Mouse (Mus musculus) heart, adult 2 months (tissue): Measurements from ENCODE around the gene Mnat1. TPM values are rescaled to one million over a fixed set of nuclear protein-coding genes. Genes with fewer than 3 reads are reported as not detected.

ENCODE experiments used
- DNase-seq, 2 experiments: peaks; one replicate each; pipeline ENCODE4 v3.0.0; 2021
- H3K27ac ChIP-seq: fragments of 200-600 bp; 2 replicates; pipeline ENCODE4 v1.8.1; 2022
- H3K27me3 ChIP-seq: fragments of 200-500 bp; 2 replicates; pipeline ENCODE4 v1.6.1; 2012; ENCODE audit warnings: mild to moderate bottlenecking, low read length, inconsistent platforms, mixed read lengths; ENCODE audit not compliant: control insufficient read depth, insufficient read depth
- H3K36me3 ChIP-seq: fragments of 200-500 bp; 2 replicates; pipeline ENCODE4 v1.6.1; 2012; ENCODE audit warnings: low read length, inconsistent platforms; ENCODE audit not compliant: control insufficient read depth, insufficient read depth
- H3K4me1 ChIP-seq: fragments of 200-500 bp; 2 replicates; pipeline ENCODE4 v1.6.1; 2011; ENCODE audit warnings: low read length; ENCODE audit not compliant: control insufficient read depth, insufficient read depth
- H3K4me3 ChIP-seq: fragments of 200-600 bp; 2 replicates; pipeline ENCODE4 v1.8.1; 2022
- H3K79me2 ChIP-seq: fragments of 200-500 bp; replicated peaks from 2 replicates; pipeline ENCODE4 v1.6.1; 2012; ENCODE audit warnings: mild to moderate bottlenecking, inconsistent platforms, low read length, moderate library complexity, mixed read lengths; ENCODE audit not compliant: control insufficient read depth, insufficient read depth
- H3K9ac ChIP-seq: fragments of 200-500 bp; 2 replicates; pipeline ENCODE4 v1.6.1; 2012; ENCODE audit warnings: low read depth, mild to moderate bottlenecking, control low read depth, inconsistent platforms, low read length, mixed read lengths
- CTCF ChIP-seq: fragments of 200-600 bp; IDR thresholded peaks from 2 replicates; pipeline ENCODE4 v1.8.1; 2022; ENCODE audit warnings: antibody characterized with exemption, mild to moderate bottlenecking, moderate library complexity
- EP300 ChIP-seq: fragments of 200-500 bp; IDR thresholded peaks from 2 replicates; pipeline ENCODE4 v1.6.1; 2011; ENCODE audit warnings: low read depth, low read length, control low read depth; ENCODE audit not compliant: insufficient read depth
- POLR2A ChIP-seq: fragments of 200-500 bp; IDR thresholded peaks from 2 replicates; pipeline ENCODE4 v1.6.1; 2011; ENCODE audit warnings: mild to moderate bottlenecking, low read depth, low read length, control low read depth; ENCODE audit not compliant: insufficient read depth
- WGBS: fragments of 180-500 bp; shearing (Covaris S2); methylation state at CpG from one replicate; pipeline ENCODE4 v1.1.7; 2018; 5-methylcytosine and 5-hydroxymethylcytosine counted together
- intact Hi-C: fragments of 180-260 bp; cut with DNase I; formaldehyde crosslinking; loops from one replicate; pipeline ENCODE4 v1.15.1; 2025
- polyA plus RNA-seq: library from polyadenylated mRNA; depleted of rRNA; stranded (reverse); fragments of >200 nt; gene quantifications from 2 replicates; pipeline ENCODE4 v1.2.3, GENCODE M21; 2012
- total RNA-seq, 2 experiments: library from RNA; stranded (reverse); gene quantifications; 2 replicates each; pipeline ENCODE4 v1.2.3; 2021

Mnat1 gene
- total and polyA plus RNA-seq, 3 experiments, result 5.6 to 16.8 (median 16.3) TPM

DNA sequence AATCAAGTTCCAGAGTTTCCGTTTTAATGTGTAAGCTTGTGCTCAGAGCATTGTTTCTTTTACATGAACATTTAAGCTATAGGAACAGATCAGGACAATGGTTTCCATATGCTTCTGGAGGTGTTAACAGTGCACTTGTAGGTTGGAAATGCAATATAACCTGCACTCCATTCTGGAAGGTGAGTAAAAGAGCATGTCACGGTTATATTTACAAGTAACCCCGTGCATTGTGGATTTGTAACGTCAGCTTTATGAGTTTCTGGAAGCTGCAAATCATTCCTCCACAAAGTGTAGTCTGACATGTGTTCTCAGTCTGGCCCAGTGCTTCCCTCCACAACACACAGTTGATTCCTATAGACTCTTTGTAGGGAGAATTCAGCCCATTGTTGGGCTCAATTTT is 30.6 kb downstream of the Mnat1 start:
- Histone ChIP-seq H3K27me3 (no peaks in the 10 kb centered on the region), H3K79me2 (peaks cover 2% of the 10 kb centered on the region; the same call in 1 of the 2 replicates), H3K4me3 (no peak overlapping the region), H3K36me3 (no peaks in the 10 kb centered on the region), H3K4me1 (no peaks in the 10 kb centered on the region), H3K27ac (no peak overlapping the region), H3K9ac (no peak overlapping the region)
- DNase-seq, result no peak
- intact Hi-C loops, result no loop called here
- TF ChIP-seq CTCF, result no peak
- TF ChIP-seq EP300, result no peak
- TF ChIP-seq POLR2A, result no peak
- WGBS, result 94% methylated on average over 4 of the region's 4 CpGs

DNA sequence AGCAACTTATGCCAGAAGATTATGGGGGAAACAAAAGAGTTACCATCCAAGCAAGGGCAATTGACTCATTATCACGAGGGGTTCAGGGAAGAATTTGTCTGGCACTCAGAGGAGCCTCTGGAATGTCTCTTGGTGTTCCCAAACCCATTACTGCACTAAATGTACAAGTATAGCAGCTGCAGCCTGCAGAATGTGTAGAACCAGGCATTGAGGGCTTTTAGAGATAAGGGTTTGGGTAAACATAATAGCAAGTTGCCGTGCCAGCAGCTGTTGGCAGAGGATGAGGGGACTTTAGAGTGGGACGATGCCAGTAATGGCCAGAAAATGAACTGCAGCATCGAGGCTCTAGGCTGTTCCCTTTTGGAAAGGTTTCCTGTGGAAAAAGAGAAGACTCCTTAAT is 36.8 kb downstream of the Mnat1 start:
- intact Hi-C loops, result no loop called here
- Histone ChIP-seq H3K27ac (no peak overlapping the region), H3K79me2 (peaks cover 2% of the 10 kb centered on the region; the same call in 1 of the 2 replicates), H3K9ac (no peak overlapping the region), H3K4me3 (no peak overlapping the region), H3K4me1 (peaks cover 2% of the 10 kb centered on the region), H3K36me3 (peaks cover 6% of the 10 kb centered on the region), H3K27me3 (no peaks in the 10 kb centered on the region)
- WGBS, result 8% methylated on average over 4 of the region's 4 CpGs
- peak in 1 of 2 experiments; percentile 30 for DNase-seq
- TF ChIP-seq CTCF (peak; percentile 36), EP300 (no peak), POLR2A (no peak)

DNA sequence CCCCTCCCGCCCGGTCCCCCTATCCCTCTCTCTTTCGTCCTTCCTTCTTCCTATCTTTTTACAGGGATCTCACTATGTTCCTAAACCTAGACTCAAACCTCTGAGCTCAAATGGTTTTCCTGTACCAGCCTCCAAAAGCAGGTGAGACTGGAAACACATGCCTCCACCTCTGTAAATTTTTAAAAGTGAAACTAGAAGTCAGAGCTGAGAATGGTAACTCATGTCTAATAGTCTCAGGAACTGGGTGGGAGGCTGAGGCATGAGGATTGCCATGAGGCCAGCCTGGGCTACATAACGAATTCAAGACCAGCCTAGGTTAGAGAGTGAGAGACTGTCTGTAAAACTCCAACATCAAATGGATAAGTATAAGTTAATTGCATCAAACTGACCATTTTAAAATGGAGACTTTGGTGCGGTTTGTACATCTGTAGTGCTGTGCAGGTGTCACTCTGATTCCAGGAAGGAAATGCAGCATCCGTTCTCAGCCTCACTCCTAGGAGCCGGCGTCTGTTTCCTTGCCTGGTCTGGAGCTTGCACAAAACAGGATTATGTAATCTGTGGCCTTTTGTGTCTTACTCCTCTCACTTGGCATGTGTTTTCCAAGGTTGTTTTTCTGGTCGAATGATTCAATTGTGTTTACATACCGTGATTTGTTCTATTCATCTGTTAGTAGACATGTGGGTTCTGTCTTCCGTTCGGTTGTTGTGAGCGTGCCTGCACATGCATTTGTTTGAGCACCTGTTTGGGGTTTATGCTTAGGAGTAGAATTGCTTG is 39.1 kb downstream of the Mnat1 start:
- peak in 1 of 2 experiments; percentile 25 for DNase-seq
- 61% methylated on average over 13 of the region's 13 CpGs for WGBS
- intact Hi-C loops, result no loop called here
- Histone ChIP-seq H3K27ac (peak overlapping the region; percentile 40), H3K27me3 (no peaks in the 10 kb centered on the region), H3K36me3 (peaks cover 6% of the 10 kb centered on the region), H3K9ac (no peak overlapping the region), H3K4me3 (no peak overlapping the region), H3K4me1 (peaks cover 2% of the 10 kb centered on the region), H3K79me2 (peaks cover 4% of the 10 kb centered on the region)
- TF ChIP-seq POLR2A (no peak), CTCF (no peak), EP300 (no peak)

DNA sequence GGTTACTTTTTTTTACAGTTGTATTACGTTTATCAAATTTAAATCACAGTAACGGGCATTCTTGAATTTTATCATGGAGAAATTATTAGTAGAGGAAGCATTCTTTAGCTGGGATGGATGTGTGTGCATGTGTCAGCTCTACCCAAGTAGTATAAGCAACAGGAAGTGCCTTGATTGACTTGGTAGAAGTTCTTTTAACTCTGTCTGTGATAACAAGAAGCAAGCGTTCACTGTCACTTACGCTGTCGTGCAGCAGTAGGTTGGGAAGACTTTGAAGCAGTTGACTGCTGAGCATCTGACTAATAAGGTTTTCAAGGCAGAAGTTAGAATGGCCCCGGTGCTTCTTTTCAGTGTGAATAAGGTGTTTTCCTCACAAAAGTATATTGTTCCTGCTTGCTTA is 47.3 kb downstream of the Mnat1 start:
- H3K79me2 ChIP-seq, result peaks cover 2% of the 10 kb centered on the region; the same call in 1 of the 2 replicates
- no peaks in the 10 kb centered on the region for H3K4me1 ChIP-seq
- H3K27ac ChIP-seq, result no peak overlapping the region
- no peak for DNase-seq
- no peak overlapping the region for H3K4me3 ChIP-seq
- H3K36me3 ChIP-seq, result no peaks in the 10 kb centered on the region
- WGBS, result 77% methylated on average over 6 of the region's 6 CpGs
- H3K27me3 ChIP-seq, result no peaks in the 10 kb centered on the region
- no peak overlapping the region for H3K9ac ChIP-seq
- TF ChIP-seq POLR2A, result no peak
- TF ChIP-seq CTCF, result no peak
- no peak for TF ChIP-seq EP300
- intact Hi-C loops, result no loop called here

DNA sequence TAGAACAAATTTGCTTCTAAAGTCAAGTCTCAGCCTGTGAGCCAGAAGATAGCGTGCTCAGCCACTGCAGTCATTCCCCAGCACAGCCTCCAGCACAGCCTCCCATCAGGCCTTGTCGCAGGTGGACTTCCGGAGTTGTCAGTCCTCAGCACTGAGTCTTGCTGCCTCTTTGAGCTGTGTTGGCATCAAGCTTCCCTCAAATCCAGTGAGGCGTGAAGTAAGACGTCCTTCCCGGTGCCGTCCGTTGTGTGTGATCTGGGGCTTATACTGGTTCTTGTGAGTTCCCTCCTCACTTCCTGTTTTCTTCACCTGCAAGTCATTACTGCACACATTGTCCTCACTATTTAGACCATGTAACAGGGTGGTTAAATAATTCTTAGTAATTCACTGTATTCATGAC is 60.4 kb downstream of the Mnat1 start:
- DNase-seq, result no peak
- TF ChIP-seq EP300 (no peak), POLR2A (no peak), CTCF (no peak)
- Histone ChIP-seq H3K4me1 (no peaks in the 10 kb centered on the region), H3K36me3 (no peaks in the 10 kb centered on the region; the same call in 1 of the 2 replicates), H3K9ac (no peak overlapping the region), H3K27me3 (no peaks in the 10 kb centered on the region), H3K27ac (no peak overlapping the region), H3K4me3 (no peak overlapping the region), H3K79me2 (no peaks in the 10 kb centered on the region; the same call in 1 of the 2 replicates)
- intact Hi-C loops, result no loop called here
- 91% methylated on average over 8 of the region's 8 CpGs for WGBS

DNA sequence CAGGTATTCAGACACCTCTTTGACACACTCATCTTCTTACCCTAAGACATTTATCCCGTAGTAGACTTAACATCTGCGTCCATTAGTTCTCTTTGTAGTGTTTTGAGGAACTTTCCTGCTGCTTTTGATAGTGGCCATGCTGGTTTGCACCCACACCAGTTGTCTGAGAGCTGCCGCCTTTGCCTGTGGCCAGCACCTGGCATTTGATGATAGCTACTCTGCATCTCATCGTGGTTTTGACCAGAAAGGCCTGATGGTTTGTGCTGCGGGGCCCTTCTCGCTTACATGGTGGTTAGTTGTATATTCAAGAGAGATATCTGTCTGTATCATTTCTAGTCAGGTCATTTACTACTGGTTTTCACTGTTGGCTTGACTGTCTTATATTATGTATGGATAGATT is 73.8 kb downstream of the Mnat1 start:
- TF ChIP-seq CTCF, result no peak
- TF ChIP-seq POLR2A, result no peak
- TF ChIP-seq EP300, result no peak
- no peak for DNase-seq
- Histone ChIP-seq H3K27me3 (no peaks in the 10 kb centered on the region), H3K9ac (no peak overlapping the region), H3K4me3 (no peak overlapping the region), H3K27ac (no peak overlapping the region), H3K79me2 (no peaks in the 10 kb centered on the region), H3K36me3 (peaks cover 9% of the 10 kb centered on the region), H3K4me1 (no peaks in the 10 kb centered on the region; the same call in 1 of the 2 replicates)
- WGBS, result 96% methylated on average over 6 of the region's 6 CpGs
- intact Hi-C loops, result no loop called here
